Mouse (Mus musculus): ENCODE measurements at regions not wholly inside any gene's neighbourhood (a gene's known extent, or its start where the extent isn't known, plus 50 kb on each side); places are given as distances from the start of the nearest gene placed in this dataset.
A peak's percentile ranks its signal among the peaks of the same experiment; 100 is the strongest.

- intact Hi-C loops (cut with DNase I), result no loop called here
- no peak for DNase-seq
Measured at GRCm38 (mm10) chr2:10978772-10979171, 193.1 kb upstream of the Prkcq start.

- DNase-seq, result no peak
- intact Hi-C loops (cut with DNase I), result no loop called here
Measured at GRCm38 (mm10) chr2:10986101-10986500, 185.8 kb upstream of the Prkcq start.

GRCm38 (mm10) chr2:10990043-10990728 lies 181.7 kb upstream of the Prkcq start:
- intact Hi-C loops (cut with DNase I), result no loop called here
- DNase-seq, result no peak

GRCm38 (mm10) chr2:10998798-10999197 lies 173.1 kb upstream of the Prkcq start:
- no peak for DNase-seq
- intact Hi-C loops (cut with DNase I), result no loop called here

GRCm38 (mm10) chr2:10999217-10999618 lies 172.7 kb upstream of the Prkcq start:
- DNase-seq, result no peak
- intact Hi-C loops (cut with DNase I), result no loop called here

- intact Hi-C loops (cut with DNase I), result no loop called here
Measured at GRCm38 (mm10) chr2:11005806-11006205, 166.1 kb upstream of the Prkcq start.

GRCm38 (mm10) chr2:11011041-11011962 lies 160.6 kb upstream of the Prkcq start:
- intact Hi-C loops (cut with DNase I), result no loop called here
- no peak for DNase-seq

More at GRCm38 (mm10) chr2:11005806-11006205, 166.1 kb upstream of the Prkcq start:
- no peak for DNase-seq

GRCm38 (mm10) chr2:11012312-11012860 lies 159.5 kb upstream of the Prkcq start:
- intact Hi-C loops (cut with DNase I), result no loop called here
- no peak for DNase-seq

GRCm38 (mm10) chr2:11013154-11013553 lies 158.8 kb upstream of the Prkcq start:
- intact Hi-C loops (cut with DNase I), result no loop called here
- DNase-seq, result no peak

GRCm38 (mm10) chr2:11016446-11016845 lies 155.5 kb upstream of the Prkcq start:
- DNase-seq, result no peak
- intact Hi-C loops (cut with DNase I), result no loop called here

- intact Hi-C loops (cut with DNase I), result loop anchor here (5.0 kb wide), 1 partner anchor 166 kb away; no protein-coding TSS in a partner anchor
- no peak for DNase-seq
Measured at GRCm38 (mm10) chr2:11032891-11033290, 139.0 kb upstream of the Prkcq start.

- no peak for DNase-seq
- intact Hi-C loops (cut with DNase I), result loop anchor here (5.0 kb wide), 1 partner anchor 167 kb away; no protein-coding TSS in a partner anchor
Measured at GRCm38 (mm10) chr2:11034178-11034577, 137.7 kb upstream of the Prkcq start.

- DNase-seq, result no peak
- intact Hi-C loops (cut with DNase I), result no loop called here
Measured at GRCm38 (mm10) chr2:11037343-11037742, 134.6 kb upstream of the Prkcq start.

- DNase-seq, result no peak
- intact Hi-C loops (cut with DNase I), result no loop called here
Measured at GRCm38 (mm10) chr2:11038440-11038839, 133.5 kb upstream of the Prkcq start.

GRCm38 (mm10) chr2:11040005-11040404 lies 131.9 kb upstream of the Prkcq start:
- intact Hi-C loops (cut with DNase I), result no loop called here
- no peak for DNase-seq

GRCm38 (mm10) chr2:11044727-11045274 lies 127.1 kb upstream of the Prkcq start:
- intact Hi-C loops (cut with DNase I), result no loop called here

GRCm38 (mm10) chr2:11051621-11052020 lies 120.3 kb upstream of the Prkcq start:
- intact Hi-C loops (cut with DNase I), result no loop called here
- DNase-seq, result no peak

More at GRCm38 (mm10) chr2:11044727-11045274, 127.1 kb upstream of the Prkcq start:
- no peak for DNase-seq

GRCm38 (mm10) chr2:11059731-11060425 lies 112.0 kb upstream of the Prkcq start:
- intact Hi-C loops (cut with DNase I), result loop anchor here (2.0 to 5.0 kb wide), 2 partner anchors 275 to 693 kb away; no protein-coding TSS in a partner anchor

GRCm38 (mm10) chr2:11067384-11067783 lies 104.5 kb upstream of the Prkcq start:
- no peak for DNase-seq
- intact Hi-C loops (cut with DNase I), result no loop called here

More at GRCm38 (mm10) chr2:11059731-11060425, 112.0 kb upstream of the Prkcq start:
- peak; percentile 18 to 22 for DNase-seq

GRCm38 (mm10) chr2:11083536-11083935 lies 88.4 kb upstream of the Prkcq start:
- DNase-seq, result no peak
- intact Hi-C loops (cut with DNase I), result no loop called here

All from heart, postnatal 36 days (tissue).